Mouse (Mus musculus): ENCODE measurements at regions not wholly inside any gene's neighbourhood (a gene's known extent, or its start where the extent isn't known, plus 50 kb on each side); places are given as distances from the start of the nearest gene placed in this dataset.

GRCm38 (mm10) chr2:115297463-115297862 lies 284.1 kb upstream of the BC052040 start:
- DNase-seq (ENCODE audit: low spot score in 2 of 2) = no peak

- no peak for DNase-seq (ENCODE audit: low spot score in 2 of 2)
Measured at GRCm38 (mm10) chr2:115307248-115307647, 274.3 kb upstream of the BC052040 start.

GRCm38 (mm10) chr2:115309856-115310631 lies 271.5 kb upstream of the BC052040 start:
- no peak for DNase-seq (ENCODE audit: low spot score in 2 of 2)

GRCm38 (mm10) chr2:115318551-115318950 lies 263.0 kb upstream of the BC052040 start:
- no peak for DNase-seq (ENCODE audit: low spot score in 2 of 2)

GRCm38 (mm10) chr2:115322582-115322981 lies 258.9 kb upstream of the BC052040 start:
- no peak for DNase-seq (ENCODE audit: low spot score in 2 of 2)

- no peak for DNase-seq (ENCODE audit: low spot score in 2 of 2)
Measured at GRCm38 (mm10) chr2:115326526-115326925, 255.0 kb upstream of the BC052040 start.

- DNase-seq (ENCODE audit: low spot score in 2 of 2) = no peak
Measured at GRCm38 (mm10) chr2:115338178-115338577, 243.3 kb upstream of the BC052040 start.

GRCm38 (mm10) chr2:115339034-115339433 lies 242.5 kb upstream of the BC052040 start:
- DNase-seq (ENCODE audit: low spot score in 2 of 2) = no peak

- DNase-seq (ENCODE audit: low spot score in 2 of 2) = no peak
Measured at GRCm38 (mm10) chr2:115342360-115342759, 239.2 kb upstream of the BC052040 start.

- DNase-seq (ENCODE audit: low spot score in 2 of 2) = no peak
Measured at GRCm38 (mm10) chr2:115346551-115346950, 235.0 kb upstream of the BC052040 start.

GRCm38 (mm10) chr2:115348263-115348662 lies 233.3 kb upstream of the BC052040 start:
- no peak for DNase-seq (ENCODE audit: low spot score in 2 of 2)

GRCm38 (mm10) chr2:115371072-115371471 lies 210.4 kb upstream of the BC052040 start:
- DNase-seq (ENCODE audit: low spot score in 2 of 2) = no peak

- DNase-seq (ENCODE audit: low spot score in 2 of 2) = no peak
Measured at GRCm38 (mm10) chr2:115375336-115375735, 206.2 kb upstream of the BC052040 start.

- no peak for DNase-seq (ENCODE audit: low spot score in 2 of 2)
Measured at GRCm38 (mm10) chr2:115384414-115385180, 196.9 kb upstream of the BC052040 start.

- DNase-seq (ENCODE audit: low spot score in 2 of 2) = no peak
Measured at GRCm38 (mm10) chr2:115385207-115386168, 196.0 kb upstream of the BC052040 start.

GRCm38 (mm10) chr2:115391575-115391974 lies 189.9 kb upstream of the BC052040 start:
- no peak for DNase-seq (ENCODE audit: low spot score in 2 of 2)

GRCm38 (mm10) chr2:115392082-115392762 lies 189.3 kb upstream of the BC052040 start:
- no peak for DNase-seq (ENCODE audit: low spot score in 2 of 2)

- no peak for DNase-seq (ENCODE audit: low spot score in 2 of 2)
Measured at GRCm38 (mm10) chr2:115394091-115394490, 187.4 kb upstream of the BC052040 start.

GRCm38 (mm10) chr2:115398550-115398949 lies 183.0 kb upstream of the BC052040 start:
- no peak for DNase-seq (ENCODE audit: low spot score in 2 of 2)

- no peak for DNase-seq (ENCODE audit: low spot score in 2 of 2)
Measured at GRCm38 (mm10) chr2:115399107-115399740, 182.3 kb upstream of the BC052040 start.

Measured in left cerebral cortex, adult 18-20 months (tissue).